Mouse (Mus musculus): ENCODE results near the gene Psmb5.

- no peak for TF ChIP-seq ZC3H11A (IDR thresholded peaks at IDR 0.05; ENCODE audit: borderline replicate concordance, low read depth, low read length)
- TF ChIP-seq MAFK (IDR thresholded peaks at IDR 0.05; ENCODE audit: insufficient read depth, low read depth, low read length) = no peak
These were observed 48.1 kb downstream of the Psmb5 start for GRCm38 (mm10) chr14:54569451-54570392.

All from ES-E14 (cell line).